16 mouse cellular contexts compared by ENCODE assay signal in the genomic region with DNA sequence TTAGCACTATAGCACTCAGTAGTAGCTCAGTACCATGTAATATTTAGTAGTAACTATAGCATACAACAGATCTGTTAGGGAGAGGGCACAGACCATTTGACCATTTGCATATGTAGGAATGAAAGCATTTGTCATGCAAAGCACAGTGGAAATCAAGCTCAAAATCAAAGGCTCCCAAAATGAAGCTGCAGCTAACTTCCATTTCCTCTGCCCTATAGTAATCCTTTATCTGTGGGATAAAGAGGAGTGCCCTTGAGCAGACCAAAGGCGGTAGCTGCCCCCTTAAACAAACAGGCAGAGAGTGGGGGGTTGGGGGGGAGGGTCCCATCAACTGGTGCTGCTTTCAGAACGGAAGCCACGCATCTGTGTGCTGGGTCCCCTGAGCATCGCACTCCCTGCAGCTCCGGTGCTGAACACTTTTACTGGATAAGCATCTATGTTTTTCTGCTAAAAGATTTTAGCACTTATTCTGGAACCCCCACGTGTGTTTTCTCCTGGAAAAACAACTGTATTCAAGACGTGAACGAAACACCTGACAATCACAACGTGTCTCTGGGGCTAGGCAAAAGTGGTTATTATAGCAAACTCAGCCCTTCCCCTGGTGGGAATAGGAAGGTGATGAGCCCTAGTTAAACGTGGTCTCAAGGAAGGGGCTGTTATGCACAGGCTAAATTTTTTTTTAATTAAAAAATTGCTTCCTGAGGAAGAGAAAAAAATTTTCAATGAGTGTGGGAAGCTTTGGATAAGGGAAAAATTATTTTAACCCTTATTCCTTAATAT.
DNase-seq lines count a peak whose midpoint lies in the region; ATAC-seq and TF ChIP-seq lines count a peak whose summit lies in the region.
"Had no signal": no experiment of that assay in that cellular context is flagged by ENCODE, and none has a peak within 500 bp of the region (broad histone marks: within the 10 kb centered on the region; RNA-seq: fewer than 3 reads in every experiment).

No protein-coding gene starts in this region.

- intact Hi-C loops in left cerebral cortex, adult 2 months (cut with DNase I) = loop anchor here (5.0 kb wide), 1 partner anchor 947 kb away; no protein-coding TSS in a partner anchor

- H3K4me3 ChIP-seq in hindbrain, embryonic 11.5 days (ENCODE audit: low read depth, low read length) = no peak overlapping the region
- no peak overlapping the region for H3K4me3 ChIP-seq in hindbrain, embryonic 10.5 days
- H3K4me3 ChIP-seq in embryonic facial prominence, embryonic 10.5 days = no peak overlapping the region
- H3K4me3 ChIP-seq in midbrain, embryonic 12.5 days = no peak overlapping the region
- H3K4me3 ChIP-seq in neural tube, embryonic 15.5 days (replicated peaks) = no peak overlapping the region
- no peak overlapping the region for H3K4me3 ChIP-seq in left cerebral cortex, adult 2 months
- H3K4me3 ChIP-seq: intestine, embryonic 15.5 days; limb, embryonic 15.5 days had no signal

- H3K9ac ChIP-seq in hindbrain, embryonic 11.5 days (ENCODE audit: low read depth, low read length) = no peak overlapping the region
- no peak overlapping the region for H3K9ac ChIP-seq in midbrain, embryonic 12.5 days (replicated peaks)
- H3K9ac ChIP-seq in neural tube, embryonic 15.5 days (replicated peaks) = no peak overlapping the region
- H3K9ac ChIP-seq: intestine, embryonic 15.5 days; limb, embryonic 15.5 days had no signal

- H3K36me3 ChIP-seq in hindbrain, embryonic 11.5 days (ENCODE audit: control insufficient read depth, insufficient read depth, low read length) = no peaks in the 10 kb centered on the region
- no peaks in the 10 kb centered on the region for H3K36me3 ChIP-seq in hindbrain, embryonic 10.5 days
- peaks cover 15% of the 10 kb centered on the region; the same call in 1 of the 2 replicates for H3K36me3 ChIP-seq in embryonic facial prominence, embryonic 10.5 days (replicated peaks)
- no peaks in the 10 kb centered on the region for H3K36me3 ChIP-seq in midbrain, embryonic 12.5 days
- H3K36me3 ChIP-seq in neural tube, embryonic 15.5 days = no peaks in the 10 kb centered on the region
- H3K36me3 ChIP-seq: intestine, embryonic 15.5 days; limb, embryonic 15.5 days had no signal

- H3K27ac ChIP-seq in hindbrain, embryonic 11.5 days (ENCODE audit: low read depth, low read length) = no peak overlapping the region
- no peak overlapping the region for H3K27ac ChIP-seq in hindbrain, embryonic 10.5 days
- H3K27ac ChIP-seq in embryonic facial prominence, embryonic 10.5 days (replicated peaks) = no peak overlapping the region
- no peak overlapping the region for H3K27ac ChIP-seq in midbrain, embryonic 12.5 days (replicated peaks)
- H3K27ac ChIP-seq in neural tube, embryonic 15.5 days (replicated peaks) = no peak overlapping the region
- H3K27ac ChIP-seq in left cerebral cortex, adult 2 months = no peak overlapping the region
- H3K27ac ChIP-seq: intestine, embryonic 15.5 days; kidney, postnatal 0 days; limb, embryonic 15.5 days had no signal

- no peak overlapping the region for H3K4me2 ChIP-seq in hindbrain, embryonic 11.5 days (replicated peaks; ENCODE audit: low read depth, low read length)
- H3K4me2 ChIP-seq in midbrain, embryonic 12.5 days (replicated peaks) = peak overlapping the region; percentile 31
- H3K4me2 ChIP-seq in neural tube, embryonic 15.5 days = peak overlapping the region; percentile 15
- H3K4me2 ChIP-seq: intestine, embryonic 15.5 days; limb, embryonic 15.5 days had no signal

- peak; percentile 81 for ATAC-seq in hindbrain, embryonic 11.5 days (ENCODE audit: low FRiP score)
- peak; percentile 72; the same call in 1 of the 2 replicates for ATAC-seq in midbrain, embryonic 12.5 days (ENCODE audit: low FRiP score, low read depth)
- ATAC-seq in neural tube, embryonic 15.5 days (ENCODE audit: low FRiP score) = no peak
- ATAC-seq: intestine, embryonic 15.5 days had no signal

- no peaks in the 10 kb centered on the region for H3K4me1 ChIP-seq in hindbrain, embryonic 11.5 days (replicated peaks; ENCODE audit: control insufficient read depth, insufficient read depth, low read length)
- H3K4me1 ChIP-seq in hindbrain, embryonic 10.5 days (replicated peaks) = peaks cover 8% of the 10 kb centered on the region
- H3K4me1 ChIP-seq in embryonic facial prominence, embryonic 10.5 days = peaks cover 12% of the 10 kb centered on the region
- H3K4me1 ChIP-seq in midbrain, embryonic 12.5 days = peaks cover 11% of the 10 kb centered on the region
- H3K4me1 ChIP-seq in neural tube, embryonic 15.5 days = peaks cover 10% of the 10 kb centered on the region
- H3K4me1 ChIP-seq: intestine, embryonic 15.5 days; limb, embryonic 15.5 days had no signal

- 15% methylated on average over 10 of the region's 10 CpGs for WGBS in hindbrain, embryonic 11.5 days
- WGBS in hindbrain, embryonic 10.5 days = 17% methylated on average over 10 of the region's 10 CpGs
- WGBS in embryonic facial prominence, embryonic 10.5 days = 21% methylated on average over 10 of the region's 10 CpGs
- 14% methylated on average over 10 of the region's 10 CpGs for WGBS in midbrain, embryonic 12.5 days
- 11% methylated on average over 10 of the region's 10 CpGs for WGBS in neural tube, embryonic 15.5 days

- no peak for TF ChIP-seq CTCF in left cerebral cortex, adult 2 months (IDR thresholded peaks at IDR 0.05)

- H3K9me3 ChIP-seq in hindbrain, embryonic 11.5 days (ENCODE audit: control insufficient read depth, low read length) = no peaks in the 10 kb centered on the region
- H3K9me3 ChIP-seq in hindbrain, embryonic 10.5 days = no peaks in the 10 kb centered on the region
- H3K9me3 ChIP-seq in embryonic facial prominence, embryonic 10.5 days = no peaks in the 10 kb centered on the region
- no peaks in the 10 kb centered on the region for H3K9me3 ChIP-seq in midbrain, embryonic 12.5 days
- no peaks in the 10 kb centered on the region for H3K9me3 ChIP-seq in neural tube, embryonic 15.5 days (replicated peaks)
- H3K9me3 ChIP-seq: intestine, embryonic 15.5 days; limb, embryonic 15.5 days had no signal

- no peaks in the 10 kb centered on the region for H3K27me3 ChIP-seq in hindbrain, embryonic 11.5 days (ENCODE audit: control insufficient read depth, insufficient read depth, low read length)
- H3K27me3 ChIP-seq in hindbrain, embryonic 10.5 days (ENCODE audit: insufficient read depth, poor library complexity, severe bottlenecking) = no peaks in the 10 kb centered on the region
- H3K27me3 ChIP-seq in embryonic facial prominence, embryonic 10.5 days (replicated peaks; ENCODE audit: low read depth, poor library complexity, severe bottlenecking) = no peaks in the 10 kb centered on the region
- no peaks in the 10 kb centered on the region for H3K27me3 ChIP-seq in midbrain, embryonic 12.5 days
- no peaks in the 10 kb centered on the region for H3K27me3 ChIP-seq in neural tube, embryonic 15.5 days (replicated peaks)
- H3K27me3 ChIP-seq: intestine, embryonic 15.5 days; limb, embryonic 15.5 days had no signal

- peak; percentile 10 for DNase-seq in hindbrain, embryonic 11.5 days (ENCODE audit: low spot score)
- no peak for DNase-seq in hindbrain, embryonic 10.5 days (ENCODE audit: low spot score)
- DNase-seq in embryonic facial prominence, embryonic 10.5 days (ENCODE audit: low spot score) = peak; percentile 13
- no peak for DNase-seq in left cerebral cortex, adult 2 months (ENCODE audit: extremely low spot score in 1 of 2, low spot score in 2 of 2)
- DNase-seq in adrenal gland, postnatal 25 days = no peak
- DNase-seq: adrenal gland, postnatal 14 days; heart, postnatal 10 days; layer of hippocampus, adult 9-11 months; lung, adult 18-20 months; lung, postnatal 36 days; right cerebral cortex, postnatal 25 days had no signal

Comparison
In these comparisons a context has a peak if more than half of its experiments do, and no peak if none do; other contexts are left out.
1. DNase-seq: peak in hindbrain, embryonic 11.5 days (single experiment) and embryonic facial prominence, embryonic 10.5 days (single experiment); none in hindbrain, embryonic 10.5 days (single experiment), left cerebral cortex, adult 2 months (0 of 2) and adrenal gland, postnatal 25 days (single experiment).